Mouse (Mus musculus) testis, adult 2 months (tissue): ENCODE results near the gene Gm8764.

Source experiments
- CTCF ChIP-seq: fragments of 200-500 bp; IDR thresholded peaks from 2 replicates; pipeline ENCODE4 v1.5.1; 2012; ENCODE audit warnings: low read depth, mild to moderate bottlenecking, inconsistent platforms, low read length, moderate library complexity; ENCODE audit not compliant: control insufficient read depth, insufficient read depth, insufficient replicate concordance
- POLR2A ChIP-seq: fragments of 200-500 bp; IDR thresholded peaks from 2 replicates; pipeline ENCODE4 v1.6.1; 2012; ENCODE audit warnings: low read depth, mild to moderate bottlenecking, inconsistent platforms, low read length, moderate library complexity; ENCODE audit not compliant: control insufficient read depth

- no peak for TF ChIP-seq POLR2A
- TF ChIP-seq CTCF, result no peak
Observed at GRCm38 (mm10) chr10:104209655-104210054, 49.8 kb downstream of the Gm8764 start.
